Mouse (Mus musculus): ENCODE data around the gene Inhbb. TPM values are rescaled to one million over a fixed set of nuclear protein-coding genes. Genes with fewer than 3 reads are reported as not detected.

Gene Inhbb
- polyA plus RNA-seq, 1 experiment from 2014 or later: 2.7 TPM

GRCm38 (mm10) chr1:119415151-119415550 is 6.9 kb downstream of the Inhbb start:
- WGBS: 74% methylated on average over 8 of the region's 8 CpGs
- peaks cover 24% of the 10 kb centered on the region for H3K27me3 ChIP-seq (replicated peaks; ENCODE audit: control insufficient read depth, insufficient read depth, low read length)
- peaks cover 5% of the 10 kb centered on the region; the same call in 1 of the 2 replicates for H3K4me1 ChIP-seq (ENCODE audit: control insufficient read depth, insufficient read depth, low read depth, low read length)
- no peak for ATAC-seq
- no peak overlapping the region for H3K4me2 ChIP-seq (ENCODE audit: low read length)
- no peaks in the 10 kb centered on the region for H3K9me3 ChIP-seq (ENCODE audit: control insufficient read depth, low read length)
- no peak overlapping the region for H3K4me3 ChIP-seq (ENCODE audit: low read length)
- H3K27ac ChIP-seq (ENCODE audit: low read depth, low read length): no peak overlapping the region
- H3K9ac ChIP-seq (ENCODE audit: low read depth, low read length): no peak overlapping the region
- H3K36me3 ChIP-seq (ENCODE audit: control insufficient read depth, insufficient read depth, low read length): no peaks in the 10 kb centered on the region

GRCm38 (mm10) chr1:119410661-119411060 is 11.4 kb downstream of the Inhbb start:
- Histone ChIP-seq H3K27ac (ENCODE audit: low read depth, low read length) (no peak overlapping the region), H3K4me1 (ENCODE audit: control insufficient read depth, insufficient read depth, low read depth, low read length) (peaks cover 7% of the 10 kb centered on the region), H3K4me2 (ENCODE audit: low read length) (no peak overlapping the region), H3K9ac (ENCODE audit: low read depth, low read length) (no peak overlapping the region), H3K36me3 (ENCODE audit: control insufficient read depth, insufficient read depth, low read length) (no peaks in the 10 kb centered on the region), H3K9me3 (ENCODE audit: control insufficient read depth, low read length) (no peaks in the 10 kb centered on the region), H3K27me3 (replicated peaks; ENCODE audit: control insufficient read depth, insufficient read depth, low read length) (no peaks in the 10 kb centered on the region; the same call in 1 of the 2 replicates), H3K4me3 (ENCODE audit: low read length) (no peak overlapping the region)
- ATAC-seq: no peak
- 70% methylated on average over 5 of the region's 5 CpGs for WGBS

GRCm38 (mm10) chr1:119409599-119410168 is 12.4 kb downstream of the Inhbb start:
- no peaks in the 10 kb centered on the region; the same call in 1 of the 2 replicates for H3K27me3 ChIP-seq (replicated peaks; ENCODE audit: control insufficient read depth, insufficient read depth, low read length)
- H3K9ac ChIP-seq (ENCODE audit: low read depth, low read length): no peak overlapping the region
- H3K36me3 ChIP-seq (ENCODE audit: control insufficient read depth, insufficient read depth, low read length): no peaks in the 10 kb centered on the region
- no peak overlapping the region for H3K4me3 ChIP-seq (ENCODE audit: low read length)
- ATAC-seq: peak; percentile 71
- H3K9me3 ChIP-seq (ENCODE audit: control insufficient read depth, low read length): no peaks in the 10 kb centered on the region
- no peak overlapping the region for H3K27ac ChIP-seq (ENCODE audit: low read depth, low read length)
- WGBS: 52% methylated on average over 5 of the region's 5 CpGs
- H3K4me1 ChIP-seq (ENCODE audit: control insufficient read depth, insufficient read depth, low read depth, low read length): peaks cover 7% of the 10 kb centered on the region
- H3K4me2 ChIP-seq (ENCODE audit: low read length): no peak overlapping the region

- peak; percentile 5; the same call in 1 of the 2 replicates for ATAC-seq
- no peak overlapping the region for H3K9ac ChIP-seq (ENCODE audit: low read depth, low read length)
- WGBS: 74% methylated on average over 7 of the region's 7 CpGs
- no peak overlapping the region for H3K4me2 ChIP-seq (ENCODE audit: low read length)
- H3K9me3 ChIP-seq (ENCODE audit: control insufficient read depth, low read length): no peaks in the 10 kb centered on the region
- H3K4me3 ChIP-seq (ENCODE audit: low read length): no peak overlapping the region
- no peaks in the 10 kb centered on the region for H3K36me3 ChIP-seq (ENCODE audit: control insufficient read depth, insufficient read depth, low read length)
- H3K4me1 ChIP-seq (ENCODE audit: control insufficient read depth, insufficient read depth, low read depth, low read length): peaks cover 7% of the 10 kb centered on the region
- H3K27ac ChIP-seq (ENCODE audit: low read depth, low read length): no peak overlapping the region
- no peaks in the 10 kb centered on the region; the same call in 1 of the 2 replicates for H3K27me3 ChIP-seq (replicated peaks; ENCODE audit: control insufficient read depth, insufficient read depth, low read length)
Measured at GRCm38 (mm10) chr1:119409106-119409505, 12.9 kb downstream of the Inhbb start.

GRCm38 (mm10) chr1:119407691-119408315 is 14.2 kb downstream of the Inhbb start:
- Histone ChIP-seq H3K27me3 (replicated peaks; ENCODE audit: control insufficient read depth, insufficient read depth, low read length) (no peaks in the 10 kb centered on the region; the same call in 1 of the 2 replicates), H3K9ac (ENCODE audit: low read depth, low read length) (no peak overlapping the region), H3K4me3 (ENCODE audit: low read length) (no peak overlapping the region), H3K4me2 (ENCODE audit: low read length) (no peak overlapping the region), H3K4me1 (ENCODE audit: control insufficient read depth, insufficient read depth, low read depth, low read length) (peaks cover 7% of the 10 kb centered on the region), H3K27ac (ENCODE audit: low read depth, low read length) (no peak overlapping the region), H3K36me3 (ENCODE audit: control insufficient read depth, insufficient read depth, low read length) (no peaks in the 10 kb centered on the region), H3K9me3 (ENCODE audit: control insufficient read depth, low read length) (no peaks in the 10 kb centered on the region)
- WGBS: 16% methylated on average over 6 of the region's 6 CpGs
- peak; percentile 48; the same call in 1 of the 2 replicates for ATAC-seq

- H3K27me3 ChIP-seq (replicated peaks; ENCODE audit: control insufficient read depth, insufficient read depth, low read length): no peaks in the 10 kb centered on the region; the same call in 1 of the 2 replicates
- H3K4me3 ChIP-seq (ENCODE audit: low read length): no peak overlapping the region
- no peaks in the 10 kb centered on the region for H3K36me3 ChIP-seq (ENCODE audit: control insufficient read depth, insufficient read depth, low read length)
- no peak overlapping the region for H3K27ac ChIP-seq (ENCODE audit: low read depth, low read length)
- H3K9me3 ChIP-seq (ENCODE audit: control insufficient read depth, low read length): no peaks in the 10 kb centered on the region
- WGBS: 36% methylated on average over 3 of the region's 3 CpGs
- H3K4me1 ChIP-seq (ENCODE audit: control insufficient read depth, insufficient read depth, low read depth, low read length): peaks cover 6% of the 10 kb centered on the region
- no peak for ATAC-seq
- H3K4me2 ChIP-seq (ENCODE audit: low read length): no peak overlapping the region
- no peak overlapping the region for H3K9ac ChIP-seq (ENCODE audit: low read depth, low read length)
Measured at GRCm38 (mm10) chr1:119404798-119405197, 17.2 kb downstream of the Inhbb start.

GRCm38 (mm10) chr1:119404341-119404740 is 17.7 kb downstream of the Inhbb start:
- Histone ChIP-seq H3K9ac (ENCODE audit: low read depth, low read length) (no peak overlapping the region), H3K27me3 (replicated peaks; ENCODE audit: control insufficient read depth, insufficient read depth, low read length) (no peaks in the 10 kb centered on the region; the same call in 1 of the 2 replicates), H3K4me3 (ENCODE audit: low read length) (no peak overlapping the region), H3K9me3 (ENCODE audit: control insufficient read depth, low read length) (no peaks in the 10 kb centered on the region), H3K4me2 (ENCODE audit: low read length) (no peak overlapping the region), H3K36me3 (ENCODE audit: control insufficient read depth, insufficient read depth, low read length) (no peaks in the 10 kb centered on the region), H3K27ac (ENCODE audit: low read depth, low read length) (no peak overlapping the region), H3K4me1 (ENCODE audit: control insufficient read depth, insufficient read depth, low read depth, low read length) (peaks cover 3% of the 10 kb centered on the region; the same call in 1 of the 2 replicates)
- no peak for ATAC-seq
- WGBS: 67% methylated on average over 4 of the region's 4 CpGs

- Histone ChIP-seq H3K36me3 (ENCODE audit: control insufficient read depth, insufficient read depth, low read length) (no peaks in the 10 kb centered on the region), H3K27ac (ENCODE audit: low read depth, low read length) (no peak overlapping the region), H3K4me2 (ENCODE audit: low read length) (no peak overlapping the region), H3K4me1 (ENCODE audit: control insufficient read depth, insufficient read depth, low read depth, low read length) (no peaks in the 10 kb centered on the region), H3K4me3 (ENCODE audit: low read length) (no peak overlapping the region), H3K27me3 (replicated peaks; ENCODE audit: control insufficient read depth, insufficient read depth, low read length) (no peaks in the 10 kb centered on the region), H3K9ac (ENCODE audit: low read depth, low read length) (no peak overlapping the region), H3K9me3 (ENCODE audit: control insufficient read depth, low read length) (no peaks in the 10 kb centered on the region)
- no peak for ATAC-seq
- 64% methylated on average over 4 of the region's 4 CpGs for WGBS
Measured at GRCm38 (mm10) chr1:119401249-119401648, 20.8 kb downstream of the Inhbb start.

- 73% methylated on average over 2 of the region's 2 CpGs for WGBS
- H3K27ac ChIP-seq (ENCODE audit: low read depth, low read length): no peak overlapping the region
Measured at GRCm38 (mm10) chr1:119398640-119399039, 23.4 kb downstream of the Inhbb start.

More at GRCm38 (mm10) chr1:119398640-119399039, 23.4 kb downstream of the Inhbb start:
- Histone ChIP-seq H3K9me3 (ENCODE audit: control insufficient read depth, low read length) (no peaks in the 10 kb centered on the region), H3K9ac (ENCODE audit: low read depth, low read length) (no peak overlapping the region), H3K27me3 (replicated peaks; ENCODE audit: control insufficient read depth, insufficient read depth, low read length) (no peaks in the 10 kb centered on the region), H3K4me1 (ENCODE audit: control insufficient read depth, insufficient read depth, low read depth, low read length) (no peaks in the 10 kb centered on the region), H3K4me2 (ENCODE audit: low read length) (no peak overlapping the region), H3K36me3 (ENCODE audit: control insufficient read depth, insufficient read depth, low read length) (no peaks in the 10 kb centered on the region), H3K4me3 (ENCODE audit: low read length) (no peak overlapping the region)
- no peak for ATAC-seq

Measured in hindbrain, embryonic 16.5 days (tissue).